Mouse (Mus musculus): Measurements from ENCODE around the gene Eefsec. TPM values are rescaled to one million over a fixed set of nuclear protein-coding genes. Genes with fewer than 3 reads are reported as not detected.

Gene Eefsec
- 36.5 and 37.3 TPM in 2 replicates for polyA plus RNA-seq (2016; fragmentation: Nextera tagmentation; extraction: Ambion mirVana)

GRCm38 (mm10) chr6:88446063-88447002, at the start of gene Eefsec:
Eefsec (minus strand) TSS chr6:88446539.
- Histone ChIP-seq H3K27me3 (peaks cover 9% of the 10 kb centered on the region; the same call in 1 of the 2 replicates), H3K4me2 (peak within 1 kb of the TSS; percentile 79), H3K4me1 (replicated peaks) (peaks cover 14% of the 10 kb centered on the region), H3K36me3 (no peaks in the 10 kb centered on the region), H3K9ac (replicated peaks) (peak within 1 kb of the TSS; percentile 92), H3K4me3 (replicated peaks) (peak within 1 kb of the TSS; percentile 84), H3K27ac (peak within 1 kb of the TSS; percentile 82), H3K9me3 (no peaks in the 10 kb centered on the region)
- WGBS, result 1% methylated on average over 72 of the region's 72 CpGs
- ATAC-seq (ENCODE audit: insufficient number of reproducible peaks, insufficient read depth, low FRiP score, low TSS enrichment, low read depth), result peak; percentile 79

GRCm38 (mm10) chr6:88493712-88494111, 47.4 kb upstream of the Eefsec start:
- H3K4me2 ChIP-seq, result no peak overlapping the region
- H3K4me3 ChIP-seq (replicated peaks), result no peak overlapping the region
- H3K9me3 ChIP-seq, result no peaks in the 10 kb centered on the region
- no peak for ATAC-seq (ENCODE audit: insufficient number of reproducible peaks, insufficient read depth, low FRiP score, low TSS enrichment, low read depth)
- WGBS, result 73% methylated on average over 6 of the region's 6 CpGs
- H3K36me3 ChIP-seq, result peaks cover 80% of the 10 kb centered on the region
- H3K27me3 ChIP-seq, result 0 out of 2 replicates have a peak, but pooled peaks cover 3% of the 10 kb centered on the region
- no peak overlapping the region for H3K9ac ChIP-seq (replicated peaks)
- no peak overlapping the region for H3K27ac ChIP-seq
- H3K4me1 ChIP-seq (replicated peaks), result no peaks in the 10 kb centered on the region

- peaks cover 86% of the 10 kb centered on the region for H3K36me3 ChIP-seq
- H3K4me3 ChIP-seq (replicated peaks), result no peak overlapping the region
- no peak overlapping the region for H3K9ac ChIP-seq (replicated peaks)
- WGBS, result 91% methylated on average over 12 of the region's 12 CpGs
- ATAC-seq (ENCODE audit: insufficient number of reproducible peaks, insufficient read depth, low FRiP score, low TSS enrichment, low read depth), result no peak
- no peak overlapping the region for H3K27ac ChIP-seq
- H3K9me3 ChIP-seq, result no peaks in the 10 kb centered on the region
- no peaks in the 10 kb centered on the region for H3K27me3 ChIP-seq
- no peak overlapping the region for H3K4me2 ChIP-seq
- no peaks in the 10 kb centered on the region for H3K4me1 ChIP-seq (replicated peaks)
Observed at GRCm38 (mm10) chr6:88490629-88491354, 44.5 kb upstream of the Eefsec start.

- no peak overlapping the region for H3K9ac ChIP-seq (replicated peaks)
- no peaks in the 10 kb centered on the region for H3K27me3 ChIP-seq
- no peaks in the 10 kb centered on the region for H3K9me3 ChIP-seq
- H3K36me3 ChIP-seq, result peaks cover 91% of the 10 kb centered on the region
- WGBS, result 91% methylated on average over 6 of the region's 6 CpGs
- H3K4me2 ChIP-seq, result no peak overlapping the region
- H3K4me3 ChIP-seq (replicated peaks), result no peak overlapping the region
- no peaks in the 10 kb centered on the region for H3K4me1 ChIP-seq (replicated peaks)
- ATAC-seq (ENCODE audit: insufficient number of reproducible peaks, insufficient read depth, low FRiP score, low TSS enrichment, low read depth), result no peak
- no peak overlapping the region for H3K27ac ChIP-seq
Observed at GRCm38 (mm10) chr6:88489834-88490233, 43.5 kb upstream of the Eefsec start.

GRCm38 (mm10) chr6:88489026-88489425, 42.7 kb upstream of the Eefsec start:
- no peak for ATAC-seq (ENCODE audit: insufficient number of reproducible peaks, insufficient read depth, low FRiP score, low TSS enrichment, low read depth)
- no peaks in the 10 kb centered on the region for H3K27me3 ChIP-seq
- peaks cover 96% of the 10 kb centered on the region for H3K36me3 ChIP-seq
- no peak overlapping the region for H3K4me2 ChIP-seq
- H3K4me3 ChIP-seq (replicated peaks), result no peak overlapping the region
- H3K27ac ChIP-seq, result no peak overlapping the region
- WGBS, result 90% methylated on average over 7 of the region's 7 CpGs
- H3K9me3 ChIP-seq, result no peaks in the 10 kb centered on the region
- H3K9ac ChIP-seq (replicated peaks), result no peak overlapping the region
- no peaks in the 10 kb centered on the region for H3K4me1 ChIP-seq (replicated peaks)

GRCm38 (mm10) chr6:88486893-88487292, 40.6 kb upstream of the Eefsec start:
- no peak overlapping the region for H3K4me2 ChIP-seq
- H3K4me3 ChIP-seq (replicated peaks), result no peak overlapping the region
- no peak overlapping the region for H3K9ac ChIP-seq (replicated peaks)
- no peaks in the 10 kb centered on the region for H3K27me3 ChIP-seq
- no peaks in the 10 kb centered on the region for H3K4me1 ChIP-seq (replicated peaks)
- 90% methylated on average over 8 of the region's 8 CpGs for WGBS
- peaks cover 96% of the 10 kb centered on the region for H3K36me3 ChIP-seq
- no peak for ATAC-seq (ENCODE audit: insufficient number of reproducible peaks, insufficient read depth, low FRiP score, low TSS enrichment, low read depth)
- H3K9me3 ChIP-seq, result no peaks in the 10 kb centered on the region
- H3K27ac ChIP-seq, result no peak overlapping the region

GRCm38 (mm10) chr6:88485378-88485777, 39.0 kb upstream of the Eefsec start:
- no peak for ATAC-seq (ENCODE audit: insufficient number of reproducible peaks, insufficient read depth, low FRiP score, low TSS enrichment, low read depth)
- 89% methylated on average over 6 of the region's 6 CpGs for WGBS
- H3K27ac ChIP-seq, result no peak overlapping the region
- H3K9me3 ChIP-seq, result no peaks in the 10 kb centered on the region
- H3K4me3 ChIP-seq (replicated peaks), result no peak overlapping the region
- no peaks in the 10 kb centered on the region for H3K4me1 ChIP-seq (replicated peaks)
- H3K4me2 ChIP-seq, result no peak overlapping the region
- H3K27me3 ChIP-seq, result no peaks in the 10 kb centered on the region
- H3K9ac ChIP-seq (replicated peaks), result no peak overlapping the region
- peaks cover 97% of the 10 kb centered on the region for H3K36me3 ChIP-seq

GRCm38 (mm10) chr6:88483913-88484312, 37.6 kb upstream of the Eefsec start:
- Histone ChIP-seq H3K4me1 (replicated peaks) (no peaks in the 10 kb centered on the region), H3K27ac (no peak overlapping the region), H3K9ac (replicated peaks) (no peak overlapping the region), H3K27me3 (no peaks in the 10 kb centered on the region), H3K4me3 (replicated peaks) (no peak overlapping the region), H3K4me2 (no peak overlapping the region), H3K36me3 (peaks cover 98% of the 10 kb centered on the region), H3K9me3 (no peaks in the 10 kb centered on the region)
- no peak for ATAC-seq (ENCODE audit: insufficient number of reproducible peaks, insufficient read depth, low FRiP score, low TSS enrichment, low read depth)

- Histone ChIP-seq H3K4me3 (replicated peaks) (no peak overlapping the region), H3K4me2 (no peak overlapping the region), H3K36me3 (peaks cover 98% of the 10 kb centered on the region), H3K27ac (no peak overlapping the region), H3K9me3 (no peaks in the 10 kb centered on the region), H3K4me1 (replicated peaks) (no peaks in the 10 kb centered on the region), H3K27me3 (no peaks in the 10 kb centered on the region), H3K9ac (replicated peaks) (no peak overlapping the region)
- no peak for ATAC-seq (ENCODE audit: insufficient number of reproducible peaks, insufficient read depth, low FRiP score, low TSS enrichment, low read depth)
- 83% methylated on average over 7 of the region's 7 CpGs for WGBS
Observed at GRCm38 (mm10) chr6:88483111-88483510, 36.8 kb upstream of the Eefsec start.

GRCm38 (mm10) chr6:88480421-88480820, 34.1 kb upstream of the Eefsec start:
- H3K4me1 ChIP-seq (replicated peaks), result no peaks in the 10 kb centered on the region
- H3K36me3 ChIP-seq, result peaks cover 97% of the 10 kb centered on the region
- no peak for ATAC-seq (ENCODE audit: insufficient number of reproducible peaks, insufficient read depth, low FRiP score, low TSS enrichment, low read depth)
- no peak overlapping the region for H3K4me3 ChIP-seq (replicated peaks)
- H3K27ac ChIP-seq, result no peak overlapping the region
- no peaks in the 10 kb centered on the region for H3K9me3 ChIP-seq
- H3K4me2 ChIP-seq, result no peak overlapping the region
- WGBS, result 44% methylated on average over 6 of the region's 6 CpGs
- no peak overlapping the region for H3K9ac ChIP-seq (replicated peaks)
- H3K27me3 ChIP-seq, result no peaks in the 10 kb centered on the region

- Histone ChIP-seq H3K27me3 (no peaks in the 10 kb centered on the region), H3K4me2 (no peak overlapping the region), H3K4me3 (replicated peaks) (no peak overlapping the region), H3K27ac (no peak overlapping the region), H3K9me3 (no peaks in the 10 kb centered on the region), H3K36me3 (peaks cover 76% of the 10 kb centered on the region), H3K9ac (replicated peaks) (no peak overlapping the region), H3K4me1 (replicated peaks) (peaks cover 10% of the 10 kb centered on the region)
- 82% methylated on average over 6 of the region's 6 CpGs for WGBS
- ATAC-seq (ENCODE audit: insufficient number of reproducible peaks, insufficient read depth, low FRiP score, low TSS enrichment, low read depth), result no peak
Observed at GRCm38 (mm10) chr6:88469878-88470277, 23.5 kb upstream of the Eefsec start.

Data from limb, embryonic 12.5 days (tissue).